Mouse (Mus musculus) neutrophil, adult 5-6 weeks (primary cell): Measurements from ENCODE around the gene Armc3. TPM values are rescaled to one million over a fixed set of nuclear protein-coding genes. Genes with fewer than 3 reads are reported as not detected.
"Not testable (repeated sequence)": the region's sequence is repeated elsewhere in the genome, so short reads cannot be mapped to it uniquely, and the experiment has no call there.

ENCODE experiments used
- ATAC-seq: fragments of 151-379, 151-347 bp; 2 replicates; pipeline ENCODE4 v1.8.0; 2017; ENCODE audit warnings: mild to moderate bottlenecking, moderate TSS enrichment; ENCODE audit not compliant: insufficient number of reproducible peaks, poor library complexity, low FRiP score, severe bottlenecking; ENCODE audit errors: extremely low read depth
- total RNA-seq: library from RNA; stranded (forward); fragments of 200-1000 nt; gene quantifications from 2 replicates; pipeline ENCODE4 v1.2.3, GENCODE M21; 2017

The Armc3 gene
- total RNA-seq, 1 experiment from 2014 or later: 1.3 TPM

GRCm38 (mm10) chr2:19267396-19267795 lies 68.3 kb downstream of the Armc3 start:
- ATAC-seq: no peak

GRCm38 (mm10) chr2:19269955-19270354 lies 70.9 kb downstream of the Armc3 start:
- no peak for ATAC-seq

GRCm38 (mm10) chr2:19270709-19271120 lies 71.6 kb downstream of the Armc3 start:
- ATAC-seq: no peak

- no peak for ATAC-seq
Observed at GRCm38 (mm10) chr2:19274583-19274982, 75.5 kb downstream of the Armc3 start.

GRCm38 (mm10) chr2:19275602-19276539 lies 76.8 kb downstream of the Armc3 start:
- ATAC-seq: peak; percentile 85

GRCm38 (mm10) chr2:19280331-19280730 lies 81.2 kb downstream of the Armc3 start:
- ATAC-seq: no peak

GRCm38 (mm10) chr2:19292366-19292765 lies 93.3 kb downstream of the Armc3 start:
- ATAC-seq: no peak

- peak; percentile 43; the same call in 1 of the 2 replicates for ATAC-seq
Observed at GRCm38 (mm10) chr2:19300345-19301089, 101.4 kb downstream of the Armc3 start.

GRCm38 (mm10) chr2:19301251-19301650 lies 102.1 kb downstream of the Armc3 start:
- peak; percentile 75 for ATAC-seq

- not testable (repeated sequence) for ATAC-seq
Observed at GRCm38 (mm10) chr2:19303087-19303486, 104.0 kb downstream of the Armc3 start.

GRCm38 (mm10) chr2:19310498-19310897 lies 111.4 kb downstream of the Armc3 start:
- ATAC-seq: no peak

GRCm38 (mm10) chr2:19316056-19316455 lies 117.0 kb downstream of the Armc3 start:
- peak; percentile 20; the same call in 1 of the 2 replicates for ATAC-seq

- no peak for ATAC-seq
Observed at GRCm38 (mm10) chr2:19316691-19317090, 117.6 kb downstream of the Armc3 start.

GRCm38 (mm10) chr2:19317151-19317812 lies 118.2 kb downstream of the Armc3 start:
- ATAC-seq: peak; percentile 57; the same call in 1 of the 2 replicates

- no peak for ATAC-seq
Observed at GRCm38 (mm10) chr2:19318499-19318898, 119.4 kb downstream of the Armc3 start.

GRCm38 (mm10) chr2:19319284-19319683 lies 120.2 kb downstream of the Armc3 start:
- no peak for ATAC-seq

- no peak for ATAC-seq
Observed at GRCm38 (mm10) chr2:19322448-19322847, 123.3 kb downstream of the Armc3 start.

- ATAC-seq: no peak
Observed at GRCm38 (mm10) chr2:19326376-19326775, 127.3 kb downstream of the Armc3 start.

- ATAC-seq: no peak
Observed at GRCm38 (mm10) chr2:19327811-19328210, 128.7 kb downstream of the Armc3 start.
